Mouse (Mus musculus) lung, adult 2 months (tissue): ENCODE measurements around the gene Sema6b.

ENCODE experiments used
- CTCF ChIP-seq: fragments of 200-500 bp; IDR thresholded peaks from 2 replicates; pipeline ENCODE4 v1.5.1; 2011; ENCODE audit warnings: mild to moderate bottlenecking, low read length, control low read depth; ENCODE audit not compliant: insufficient read depth
- POLR2A ChIP-seq: fragments of 200-500 bp; IDR thresholded peaks from 2 replicates; pipeline ENCODE4 v1.6.1; 2011; ENCODE audit warnings: low read depth, mild to moderate bottlenecking, control low read depth, low read length, borderline replicate concordance; ENCODE audit errors: extremely low read depth

GRCm38 (mm10) chr17:56092794-56093193 is 47.3 kb downstream of the Sema6b start:
- TF ChIP-seq CTCF: no peak
- no peak for TF ChIP-seq POLR2A
